Mouse (Mus musculus): ENCODE results near the gene Ksr2.

- TF ChIP-seq FLI1 (IDR thresholded peaks at IDR 0.05; ENCODE audit: low read length) (no peak), GATA1 (IDR thresholded peaks at IDR 0.05; ENCODE audit: borderline replicate concordance, low read length) (no peak)
These were observed 92.0 kb downstream of the Ksr2 start for GRCm38 (mm10) chr5:117505769-117506168.
